Mouse (Mus musculus) MEL-GATA-1-ER (cell line): Measurements from ENCODE around the gene Ifnar2.

Experiments used
- DNase-seq: peaks from one replicate; pipeline ENCODE4 v3.0.0-alpha.2; 2012; ENCODE audit warnings: low read depth; ENCODE audit errors: extremely low read depth

Ifnar2 gene

GRCm38 (mm10) chr16:91372577-91373472 is at the start of gene Ifnar2:
Gene Ifnar2, plus strand, starts transcription at chr16:91372783.
- peak; percentile 72 for DNase-seq

- DNase-seq = no peak
Observed at GRCm38 (mm10) chr16:91327605-91328004, 45.0 kb upstream of the Ifnar2 start.

DNA sequence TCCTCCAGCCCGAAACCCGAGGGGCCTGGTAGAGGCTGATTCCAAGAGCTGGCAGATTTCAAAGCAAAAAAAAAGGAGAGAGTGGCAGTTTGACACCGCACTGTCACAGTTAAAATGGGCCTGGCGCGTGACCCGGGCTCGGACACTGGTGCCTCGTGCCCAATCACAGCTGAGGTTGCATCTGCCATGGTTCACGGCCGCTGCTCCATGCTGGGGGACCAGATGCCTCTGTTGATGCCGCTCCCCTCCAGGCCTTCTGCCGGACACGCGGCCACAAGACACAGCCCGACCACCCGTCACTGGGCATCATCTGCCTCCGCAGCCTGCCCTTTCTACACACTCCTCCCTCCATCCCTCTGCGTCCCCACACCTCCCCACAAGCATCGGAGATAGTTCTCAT is 43.7 kb upstream of the Ifnar2 start:
- DNase-seq = no peak

DNA sequence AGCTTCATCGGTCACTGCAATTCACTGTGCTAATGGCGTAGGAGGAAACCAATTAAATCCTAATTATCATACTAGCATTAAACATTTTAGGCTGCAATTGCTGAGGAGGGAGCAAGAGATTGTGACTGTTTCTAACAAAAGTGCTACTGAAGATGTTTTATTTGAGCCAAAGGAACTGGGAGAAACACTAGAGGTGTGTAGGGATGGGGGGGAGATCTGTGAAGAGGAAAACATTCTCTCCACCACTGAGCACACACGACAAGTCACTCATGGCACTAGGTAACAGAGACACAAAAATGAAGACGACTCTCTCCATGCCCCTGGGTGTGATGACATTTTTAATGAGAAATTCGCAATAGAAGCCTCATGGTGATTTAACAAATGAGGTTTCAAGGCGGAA is 42.1 kb upstream of the Ifnar2 start:
- DNase-seq = no peak

DNA sequence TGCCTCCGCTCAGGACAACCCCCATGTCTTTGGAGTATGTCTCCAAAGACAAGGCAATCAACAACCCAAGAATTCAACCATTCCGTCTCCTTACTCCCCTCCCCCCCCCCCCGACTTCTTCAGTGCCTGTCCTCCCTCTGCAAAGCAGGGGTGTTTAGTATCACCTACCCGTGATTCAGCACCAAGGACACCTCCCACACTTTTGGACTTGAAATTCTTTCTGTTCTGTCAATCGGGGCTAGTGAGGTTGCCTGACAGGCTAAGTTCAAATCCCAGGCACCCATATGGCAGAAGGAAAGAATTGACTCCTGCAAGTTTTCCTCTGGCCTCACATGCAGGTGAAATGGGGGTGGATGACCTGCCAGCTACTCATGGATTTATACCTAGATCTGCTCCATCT is 41.4 kb upstream of the Ifnar2 start:
- peak; percentile 33 for DNase-seq

- DNase-seq = no peak
Observed at GRCm38 (mm10) chr16:91332880-91333279, 39.7 kb upstream of the Ifnar2 start.

GRCm38 (mm10) chr16:91334190-91334893 is 38.2 kb upstream of the Ifnar2 start:
- no peak for DNase-seq

DNA sequence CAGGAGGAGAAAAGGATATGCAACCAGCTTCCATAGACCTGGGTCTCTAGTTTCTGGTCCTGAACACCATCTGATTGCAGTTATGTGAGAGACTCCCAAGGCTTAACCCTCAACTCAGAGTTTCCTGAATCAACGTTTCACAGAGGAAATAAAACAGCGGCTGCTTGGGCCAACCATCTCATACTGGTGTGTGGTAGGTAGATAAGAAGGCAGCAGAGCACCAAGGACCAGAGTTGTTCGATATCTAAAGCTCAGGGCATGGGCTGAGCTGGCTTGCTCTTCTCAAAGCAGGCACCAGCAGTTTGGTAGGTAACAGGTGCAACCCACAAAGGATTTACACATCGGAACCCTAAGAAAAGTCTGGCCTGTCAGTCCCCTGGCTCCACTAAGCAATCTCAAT is 35.8 kb upstream of the Ifnar2 start:
- peak; percentile 65 for DNase-seq

DNA sequence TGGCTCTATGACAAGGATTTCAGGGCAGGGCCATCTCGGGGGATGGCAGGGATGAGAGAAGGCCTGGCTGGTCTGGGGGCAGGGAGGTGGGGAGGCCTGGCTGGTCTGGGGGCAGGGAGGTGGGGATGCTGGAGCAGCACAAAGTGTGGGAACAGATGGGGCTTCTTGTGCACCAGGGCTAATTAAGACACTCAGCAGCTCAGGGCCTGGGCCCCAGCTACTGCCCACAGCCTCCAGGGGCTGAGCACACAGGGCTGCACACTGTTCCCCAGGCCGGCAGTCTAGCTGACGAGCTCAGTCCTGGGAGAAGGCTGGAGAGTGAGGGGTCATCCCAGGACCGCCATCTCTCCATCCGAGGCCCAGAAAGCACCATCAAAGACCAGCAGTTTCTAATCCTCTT is 35.1 kb upstream of the Ifnar2 start:
- DNase-seq = no peak

DNA sequence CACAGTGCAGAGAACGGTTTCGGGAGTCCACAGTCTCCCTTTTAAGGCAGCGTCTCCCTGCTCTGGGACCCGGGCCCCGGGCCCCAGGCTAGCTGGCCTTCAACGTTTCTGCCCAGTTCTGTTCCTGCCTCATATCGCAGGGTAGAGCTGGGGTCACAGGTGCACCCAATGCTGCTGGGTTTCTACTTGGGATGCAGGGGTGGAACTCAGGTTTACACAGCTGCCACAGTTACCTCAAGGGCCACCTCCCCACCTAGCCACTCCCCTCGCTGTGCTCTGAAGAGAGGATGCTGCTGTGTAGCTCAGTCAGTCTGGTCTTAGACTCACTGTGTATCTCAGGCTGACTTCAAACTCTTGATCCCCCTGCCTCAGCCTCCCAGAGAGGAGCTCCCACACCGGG is 26.1 kb upstream of the Ifnar2 start:
- no peak for DNase-seq

DNA sequence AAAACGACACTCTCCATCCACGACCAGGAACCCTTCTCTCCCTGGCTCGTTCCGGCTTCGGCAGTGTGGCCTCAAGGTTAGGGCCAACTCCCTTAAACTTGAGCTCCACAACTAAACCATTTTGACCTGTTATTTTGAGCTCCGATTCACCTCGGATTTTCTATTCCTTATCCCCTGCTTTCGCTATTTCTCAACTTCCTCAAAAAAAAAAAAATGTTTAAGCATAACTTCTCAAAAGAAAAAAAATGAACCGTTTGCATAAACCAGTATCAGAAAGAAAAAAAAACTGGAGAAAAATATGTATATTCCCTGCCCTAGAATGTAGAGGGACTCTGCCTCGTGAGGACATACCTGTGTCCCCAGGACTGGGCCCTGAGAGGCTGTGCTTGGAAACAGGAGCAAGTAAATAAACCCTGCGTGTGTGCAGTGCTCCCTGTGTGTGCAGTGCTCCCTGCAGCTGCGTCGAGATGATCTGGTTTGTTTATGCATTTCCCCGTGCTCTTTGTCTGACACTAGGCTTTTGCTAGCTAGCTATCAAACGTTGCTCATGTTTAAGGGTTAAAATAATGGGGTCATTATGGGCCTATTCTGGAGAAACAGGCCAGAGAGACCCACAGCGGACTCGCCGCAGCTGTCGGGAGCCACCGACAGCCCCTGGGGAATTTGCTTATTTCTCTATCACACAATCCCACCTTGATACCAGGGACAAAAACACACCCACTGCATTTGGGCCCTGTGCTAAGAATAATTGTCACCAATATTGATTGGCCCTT is 24.9 kb upstream of the Ifnar2 start:
- DNase-seq = no peak

DNA sequence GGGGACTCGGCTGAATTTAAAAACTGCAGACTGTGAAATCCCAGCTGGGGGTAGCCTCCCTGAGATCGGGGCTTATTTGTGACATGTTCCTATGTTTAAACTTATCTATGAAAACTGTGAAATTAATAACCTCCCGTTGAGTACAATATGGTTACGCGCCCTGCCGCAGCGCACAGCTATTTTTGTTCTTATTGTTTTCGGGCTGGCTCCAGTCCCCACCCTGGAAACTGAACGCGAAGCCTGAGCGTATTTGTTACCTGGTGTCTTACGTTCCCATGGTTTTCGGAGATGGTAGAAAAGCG is 24.4 kb upstream of the Ifnar2 start:
- DNase-seq = no peak

DNA sequence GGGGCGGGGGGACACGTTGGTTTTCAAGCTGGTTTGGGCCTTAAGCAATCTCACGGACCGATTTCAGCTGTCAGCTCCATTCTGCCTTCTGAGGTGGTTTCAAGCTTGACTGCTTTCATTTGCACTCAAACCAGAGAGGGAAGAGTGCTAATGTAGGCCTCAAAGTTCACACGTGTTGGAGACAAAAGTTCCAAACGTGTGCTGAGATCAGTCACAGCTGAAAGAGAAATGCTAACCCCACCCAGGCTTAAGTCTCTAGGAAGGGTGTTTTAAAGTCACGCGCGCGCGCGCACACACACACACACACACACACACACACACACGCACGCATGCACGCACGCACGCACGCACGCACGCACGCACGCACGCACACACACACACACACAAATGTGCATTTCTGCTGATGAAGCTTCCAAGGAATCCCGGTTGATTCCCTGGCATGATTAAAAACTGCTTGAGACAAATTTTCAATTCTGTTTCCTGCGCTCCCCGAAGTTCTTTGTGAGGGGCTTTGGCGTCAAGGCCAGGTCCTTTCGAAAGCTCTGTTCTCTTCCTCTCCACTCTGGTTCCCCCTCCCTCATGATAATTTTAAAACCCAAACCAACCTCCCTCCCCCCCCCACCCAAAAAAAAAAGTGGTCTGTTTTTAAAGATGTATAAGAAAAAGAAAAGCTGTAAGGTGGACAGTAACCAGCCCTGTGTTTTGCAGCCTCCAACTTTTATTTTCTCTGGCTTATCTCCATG is 23.8 kb upstream of the Ifnar2 start:
- no peak for DNase-seq

GRCm38 (mm10) chr16:91352084-91352562 is 20.5 kb upstream of the Ifnar2 start:
- DNase-seq = peak; percentile 66

GRCm38 (mm10) chr16:91352749-91353148 is 19.8 kb upstream of the Ifnar2 start:
- DNase-seq = peak; percentile 97

- no peak for DNase-seq
Observed at GRCm38 (mm10) chr16:91353177-91353576, 19.4 kb upstream of the Ifnar2 start.

DNA sequence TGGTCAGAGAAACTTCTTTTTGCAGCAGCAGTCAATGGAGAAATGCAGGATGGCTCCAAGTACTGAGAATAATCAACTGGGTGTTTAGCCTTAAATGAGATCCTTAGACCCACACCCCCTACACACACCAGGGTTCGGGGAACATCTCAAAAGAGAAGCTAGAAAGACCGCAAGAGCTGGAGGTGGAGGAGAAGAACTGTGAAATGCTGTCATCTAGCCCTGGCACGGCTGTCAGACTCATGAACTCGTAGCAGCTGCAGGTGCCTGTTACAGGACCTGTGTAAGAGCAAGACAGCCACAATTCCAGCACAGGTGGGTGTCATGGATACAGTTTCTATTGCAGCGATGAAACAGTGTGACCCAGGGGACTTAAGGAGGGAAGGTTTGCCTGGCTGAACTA is 18.9 kb upstream of the Ifnar2 start:
- peak; percentile 7 for DNase-seq

DNA sequence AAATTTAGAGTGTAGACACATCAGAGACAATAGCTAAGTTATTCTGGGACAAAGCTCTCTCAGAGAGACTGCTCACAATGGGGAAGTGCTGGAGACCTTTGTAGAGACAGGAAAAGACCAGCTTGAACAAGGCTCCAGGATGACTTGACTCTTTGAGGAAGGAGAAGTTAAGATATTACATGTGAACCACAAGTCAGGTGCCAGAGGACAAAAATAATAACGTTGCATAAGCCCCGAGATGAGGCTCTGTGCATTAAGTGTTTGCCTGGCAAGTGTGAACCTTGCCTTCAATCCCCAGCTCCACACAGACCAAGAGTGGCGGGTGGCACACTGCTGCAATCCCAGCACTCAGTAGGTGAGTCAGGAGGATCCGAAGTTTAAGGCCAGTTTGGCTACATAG is 18.0 kb upstream of the Ifnar2 start:
- peak; percentile 95 for DNase-seq

DNA sequence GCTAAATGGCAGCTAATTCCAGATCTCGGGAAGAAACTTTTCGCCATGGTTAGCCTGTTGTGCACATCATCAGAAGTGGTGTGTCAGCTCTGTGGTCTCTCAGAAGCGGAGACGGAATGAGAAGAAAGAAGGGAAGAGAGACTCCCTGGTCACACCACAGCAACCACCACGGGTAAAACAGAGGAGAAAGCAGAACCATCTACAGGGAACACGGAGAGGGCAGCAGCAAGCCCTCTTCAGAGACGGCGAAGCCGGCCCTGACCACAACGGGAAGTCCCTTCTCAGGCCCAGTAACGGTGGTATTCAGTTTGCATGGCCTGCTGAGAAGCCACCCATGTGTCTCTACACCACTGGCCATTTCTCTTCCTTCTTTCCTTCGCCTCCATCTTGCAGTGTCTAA is 17.4 kb upstream of the Ifnar2 start:
- peak; percentile 60 for DNase-seq

DNA sequence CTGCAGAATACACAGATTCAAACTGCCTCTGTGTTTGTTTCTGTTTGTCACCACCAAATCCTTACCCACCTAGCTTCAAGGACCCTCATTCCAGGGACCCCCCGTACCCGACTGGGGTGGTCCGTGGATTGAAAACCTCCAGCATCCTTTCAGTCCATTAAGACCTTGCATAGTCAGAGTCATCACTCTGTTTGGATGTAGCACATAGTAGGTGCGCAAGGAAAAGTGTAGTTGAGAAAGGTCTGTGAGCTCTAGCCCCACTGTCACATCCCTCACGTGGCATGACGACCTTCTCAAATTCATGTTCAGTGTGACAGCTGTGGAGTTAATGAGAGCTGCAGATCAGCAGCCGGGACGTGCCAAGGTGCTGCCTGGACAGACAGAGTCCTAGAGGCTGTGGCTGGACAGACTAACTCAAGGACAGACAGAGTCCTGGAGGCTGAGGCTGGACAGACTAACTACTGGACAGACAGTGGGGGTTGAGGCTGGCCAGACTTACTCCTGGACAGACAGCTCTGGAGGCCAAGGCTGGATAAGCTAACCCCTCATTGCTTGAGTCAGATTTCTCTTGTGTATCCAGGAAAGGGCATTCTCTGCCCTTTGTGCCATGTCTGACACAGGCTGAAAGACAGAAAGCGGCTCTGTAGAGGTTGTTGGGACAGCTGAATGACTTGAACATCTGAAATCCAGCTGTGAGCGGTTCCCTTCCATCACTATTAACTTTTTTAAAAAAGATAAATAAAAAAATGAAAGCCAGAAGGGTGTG is 15.6 kb upstream of the Ifnar2 start:
- no peak for DNase-seq

- no peak for DNase-seq
Observed at GRCm38 (mm10) chr16:91357526-91357900, 15.1 kb upstream of the Ifnar2 start.
